18 mouse cellular contexts compared by ENCODE assay signal in genomic region chr1:180866001-180866400, GRCm38 (mm10). TPM values are rescaled to one million over a fixed set of nuclear protein-coding genes. Genes with fewer than 3 reads are reported as not detected.
"Had no signal": no experiment of that assay in that cellular context is flagged by ENCODE, and none has a peak within 500 bp of the region (broad histone marks: within the 10 kb centered on the region; RNA-seq: fewer than 3 reads in every experiment).

No protein-coding gene starts in this region.

- ATAC-seq: inflammation-experienced regulatory T-cells, adult 6 months; intestine, postnatal 0 days; midbrain, embryonic 16.5 days had no signal

- H3K9ac ChIP-seq: limb, embryonic 12.5 days; liver, embryonic 15.5 days; neural tube, embryonic 15.5 days had no signal

- H3K4me1 ChIP-seq: limb, embryonic 12.5 days had no signal

- H3K4me3 ChIP-seq: left cerebral cortex, adult 2 months; limb, embryonic 12.5 days; liver, embryonic 15.5 days; megakaryocyte, embryonic 14.5 days; myocyte; neural tube, embryonic 15.5 days had no signal

- H3K4me2 ChIP-seq: limb, embryonic 12.5 days; liver, embryonic 15.5 days; midbrain, embryonic 11.5 days; neural tube, embryonic 15.5 days had no signal

- H3K27me3 ChIP-seq: limb, embryonic 12.5 days; liver, embryonic 15.5 days; megakaryocyte, embryonic 14.5 days; neural tube, embryonic 15.5 days had no signal

- H3K9me3 ChIP-seq: limb, embryonic 12.5 days; liver, embryonic 15.5 days; megakaryocyte, embryonic 14.5 days; neural tube, embryonic 15.5 days had no signal

- DNase-seq: kidney, adult 8-10 months; kidney, postnatal 25 days; right cerebral cortex, adult 18-20 months; right cerebral cortex, postnatal 25 days had no signal

- H3K27ac ChIP-seq: left cerebral cortex, adult 2 months; limb, embryonic 12.5 days; liver, embryonic 15.5 days; macrophage; neural tube, embryonic 15.5 days had no signal

RNA-seq across cellular contexts. Expression of gene Lefty2, which starts 26.9 kb away (rescaled TPM):
- total RNA-seq: liver, adult 2 months had no signal
- polyA plus RNA-seq: inflammation-experienced regulatory T-cells, adult 6 months; intestine, postnatal 0 days; limb, embryonic 12.5 days; liver, adult 2 months; liver, embryonic 15.5 days; macrophage; midbrain, embryonic 11.5 days; myocyte; neural tube, embryonic 11.5 days; small intestine, adult 2 months had no signal
